Mouse (Mus musculus) embryo, embryonic 11 days (tissue): ENCODE data around the gene Elf2.
"Not testable (repeated sequence)": the region's sequence is repeated elsewhere in the genome, so short reads cannot be mapped to it uniquely, and the experiment has no call there.

Source experiments
- DNase-seq: peaks from one replicate; pipeline ENCODE4 v3.0.0-alpha.2; 2015

The Elf2 gene

GRCm38 (mm10) chr3:51230886-51231285 is 109.6 kb downstream of the Elf2 start:
- no peak for DNase-seq

- no peak for DNase-seq
Measured at GRCm38 (mm10) chr3:51230146-51230835, 110.2 kb downstream of the Elf2 start.

- no peak for DNase-seq
Measured at GRCm38 (mm10) chr3:51229226-51229625, 111.2 kb downstream of the Elf2 start.

- DNase-seq: no peak
Measured at GRCm38 (mm10) chr3:51228821-51229205, 111.7 kb downstream of the Elf2 start.

GRCm38 (mm10) chr3:51228038-51228820 is 112.2 kb downstream of the Elf2 start:
- peak; percentile 20 for DNase-seq

- no peak for DNase-seq
Measured at GRCm38 (mm10) chr3:51226601-51227000, 113.9 kb downstream of the Elf2 start.

- DNase-seq: no peak
Measured at GRCm38 (mm10) chr3:51225979-51226378, 114.5 kb downstream of the Elf2 start.

- DNase-seq: no peak
Measured at GRCm38 (mm10) chr3:51225226-51225750, 115.2 kb downstream of the Elf2 start.

GRCm38 (mm10) chr3:51224363-51225225 is 115.9 kb downstream of the Elf2 start, which contains the start of gene Noct:
TSS of gene Noct (plus strand) at chr3:51224447.
- peak; percentile 92 for DNase-seq

GRCm38 (mm10) chr3:51223556-51223955 is 116.9 kb downstream of the Elf2 start:
- DNase-seq: no peak

- DNase-seq: no peak
Measured at GRCm38 (mm10) chr3:51222834-51223460, 117.5 kb downstream of the Elf2 start.

- no peak for DNase-seq
Measured at GRCm38 (mm10) chr3:51222302-51222701, 118.2 kb downstream of the Elf2 start.

- DNase-seq: no peak
Measured at GRCm38 (mm10) chr3:51221847-51222246, 118.6 kb downstream of the Elf2 start.

- no peak for DNase-seq
Measured at GRCm38 (mm10) chr3:51220846-51221245, 119.6 kb downstream of the Elf2 start.

GRCm38 (mm10) chr3:51219213-51219612 is 121.2 kb downstream of the Elf2 start:
- DNase-seq: no peak

- not testable (repeated sequence) for DNase-seq
Measured at GRCm38 (mm10) chr3:51218385-51218784, 122.1 kb downstream of the Elf2 start.

- not testable (repeated sequence) for DNase-seq
Measured at GRCm38 (mm10) chr3:51216351-51216750, 124.1 kb downstream of the Elf2 start.

- no peak for DNase-seq
Measured at GRCm38 (mm10) chr3:51215681-51216080, 124.8 kb downstream of the Elf2 start.

GRCm38 (mm10) chr3:51213111-51213510 is 127.4 kb downstream of the Elf2 start:
- no peak for DNase-seq

- no peak for DNase-seq
Measured at GRCm38 (mm10) chr3:51210485-51210884, 130.0 kb downstream of the Elf2 start.

GRCm38 (mm10) chr3:51209503-51210314 is 130.8 kb downstream of the Elf2 start:
- no peak for DNase-seq

- no peak for DNase-seq
Measured at GRCm38 (mm10) chr3:51208633-51209032, 131.8 kb downstream of the Elf2 start.
